Mouse (Mus musculus) large intestine, adult 2 months (tissue): ENCODE measurements around the gene Gm49394. TPM values are rescaled to one million over a fixed set of nuclear protein-coding genes. Genes with fewer than 3 reads are reported as not detected.

ENCODE experiments used
- polyA plus RNA-seq: library from polyadenylated mRNA; depleted of rRNA; stranded (reverse); fragments of >200 nt; gene quantifications from 2 replicates; pipeline ENCODE4 v1.2.3, GENCODE M21; 2012; rRNA removed

The Gm49394 gene
- polyA plus RNA-seq, 1 experiment, result not detected

Other genes with a start within 250 kb of the Gm49394 start
- 0.46 and 0.91 TPM in 2 replicates for gene Syt8, start 235.1 kb downstream of the Gm49394 start, polyA plus RNA-seq
- 0.19 and 1.9 TPM in 2 replicates for gene Tnni2, start 228.1 kb downstream of the Gm49394 start, polyA plus RNA-seq
- gene Lsp1, start 209.1 kb downstream of the Gm49394 start, polyA plus RNA-seq, result 68.4 and 82.6 TPM in 2 replicates
- gene Tnnt3, start 171.1 kb downstream of the Gm49394 start, polyA plus RNA-seq, result 1.1 TPM in 2 replicates
- gene Mrpl23, start 137.3 kb downstream of the Gm49394 start, polyA plus RNA-seq, result 11.2 and 16.3 TPM in 2 replicates
- gene Igf2, start 3.1 kb downstream of the Gm49394 start, polyA plus RNA-seq, result 11.4 and 30.5 TPM in 2 replicates
- gene Ins2, start 73.4 kb upstream of the Gm49394 start, polyA plus RNA-seq, result not detected in 2 replicates